Mouse (Mus musculus) liver, postnatal 0 days (tissue): Measurements from ENCODE around the gene Slc24a3.

Experiments used
- CTCF ChIP-seq: sonication (generic); IDR thresholded peaks from 2 replicates; pipeline ENCODE4 v1.5.1; 2016; ENCODE audit warnings: antibody characterized with exemption, low read depth
- EP300 ChIP-seq: IDR thresholded peaks from 2 replicates; pipeline ENCODE4 v1.6.1; 2016; ENCODE audit warnings: antibody characterized with exemption, low read depth, mild to moderate bottlenecking

DNA sequence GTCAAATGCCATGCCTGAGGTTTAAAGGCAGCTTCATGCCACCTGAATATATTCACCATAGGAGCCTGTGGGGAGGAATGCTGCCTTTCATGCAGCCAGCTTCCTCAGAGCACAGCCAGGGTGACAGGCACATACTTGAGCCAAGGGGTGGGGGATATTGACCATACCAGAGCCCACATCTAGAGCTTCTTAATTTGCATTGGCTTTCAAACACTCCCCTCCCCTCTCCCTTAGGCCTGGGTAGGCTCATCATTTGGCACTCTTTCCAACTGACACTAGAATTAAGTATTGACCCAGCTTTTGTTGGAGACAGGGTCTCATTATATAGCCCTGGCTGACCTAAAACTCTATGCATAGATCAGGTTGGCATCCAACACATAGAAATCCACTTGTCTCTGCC is 453.2 kb downstream of the Slc24a3 start:
- TF ChIP-seq CTCF (no peak), EP300 (no peak)
